Mouse (Mus musculus): ENCODE measurements around the gene Mphosph9. TPM values are rescaled to one million over a fixed set of nuclear protein-coding genes. Genes with fewer than 3 reads are reported as not detected.

Mphosph9 gene
- polyA plus RNA-seq, 1 experiment from 2014 or later, result 17.0 TPM

- no peaks in the 10 kb centered on the region for H3K36me3 ChIP-seq
- no peak overlapping the region for H3K4me2 ChIP-seq (replicated peaks)
- H3K9me3 ChIP-seq, result no peaks in the 10 kb centered on the region
- no peak overlapping the region for H3K4me3 ChIP-seq
- WGBS, result 74% methylated on average over 8 of the region's 8 CpGs
- no peak overlapping the region for H3K27ac ChIP-seq
- no peak for ATAC-seq (ENCODE audit: insufficient number of reproducible peaks, insufficient read depth, low FRiP score, low TSS enrichment)
- peaks cover 15% of the 10 kb centered on the region; the same call in 1 of the 2 replicates for H3K4me1 ChIP-seq
- no peak overlapping the region for H3K9ac ChIP-seq
- no peaks in the 10 kb centered on the region for H3K27me3 ChIP-seq
Observed at GRCm38 (mm10) chr5:124233144-124233465, 94.7 kb downstream of the Mphosph9 start.

- H3K4me3 ChIP-seq, result no peak overlapping the region
- 61% methylated on average over 18 of the region's 18 CpGs for WGBS
- peaks cover 15% of the 10 kb centered on the region; the same call in 1 of the 2 replicates for H3K4me1 ChIP-seq
- no peaks in the 10 kb centered on the region for H3K9me3 ChIP-seq
- no peaks in the 10 kb centered on the region for H3K36me3 ChIP-seq
- ATAC-seq (ENCODE audit: insufficient number of reproducible peaks, insufficient read depth, low FRiP score, low TSS enrichment), result no peak
- no peak overlapping the region for H3K4me2 ChIP-seq (replicated peaks)
- no peaks in the 10 kb centered on the region for H3K27me3 ChIP-seq
- no peak overlapping the region for H3K9ac ChIP-seq
- H3K27ac ChIP-seq, result no peak overlapping the region
Observed at GRCm38 (mm10) chr5:124232360-124233143, 95.2 kb downstream of the Mphosph9 start.

DNA sequence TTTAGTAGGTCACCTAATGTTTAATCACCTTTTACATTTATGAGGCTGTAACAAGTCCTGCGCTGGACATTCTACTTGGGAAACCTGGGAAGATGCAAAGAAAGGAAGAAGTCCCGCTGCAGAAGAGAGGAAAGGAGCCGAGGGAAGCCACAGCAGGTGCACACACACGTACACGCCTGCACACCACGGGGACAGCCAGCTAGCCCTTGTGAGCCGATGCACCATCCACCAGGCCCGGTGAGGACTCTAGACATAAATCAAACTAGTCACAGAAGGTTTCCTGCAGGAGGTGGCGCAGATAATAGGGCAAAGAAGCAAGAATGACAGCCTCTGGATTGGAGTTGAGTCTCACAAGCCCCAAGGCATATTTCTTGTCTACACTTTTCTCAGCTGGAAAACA, 97.3 kb downstream of the Mphosph9 start:
- Histone ChIP-seq H3K27ac (no peak overlapping the region), H3K4me2 (replicated peaks) (no peak overlapping the region), H3K36me3 (no peaks in the 10 kb centered on the region), H3K27me3 (no peaks in the 10 kb centered on the region), H3K9me3 (no peaks in the 10 kb centered on the region), H3K9ac (no peak overlapping the region), H3K4me3 (no peak overlapping the region), H3K4me1 (peaks cover 29% of the 10 kb centered on the region)
- 79% methylated on average over 9 of the region's 9 CpGs for WGBS
- ATAC-seq (ENCODE audit: insufficient number of reproducible peaks, insufficient read depth, low FRiP score, low TSS enrichment), result no peak

- Histone ChIP-seq H3K4me2 (replicated peaks) (no peak overlapping the region), H3K27ac (no peak overlapping the region), H3K4me1 (peaks cover 15% of the 10 kb centered on the region), H3K36me3 (no peaks in the 10 kb centered on the region), H3K9ac (no peak overlapping the region), H3K4me3 (no peak overlapping the region), H3K9me3 (no peaks in the 10 kb centered on the region), H3K27me3 (no peaks in the 10 kb centered on the region)
- 32% methylated on average over 6 of the region's 6 CpGs for WGBS
- ATAC-seq (ENCODE audit: insufficient number of reproducible peaks, insufficient read depth, low FRiP score, low TSS enrichment), result no peak
Observed at GRCm38 (mm10) chr5:124227193-124227592, 100.6 kb downstream of the Mphosph9 start.

DNA sequence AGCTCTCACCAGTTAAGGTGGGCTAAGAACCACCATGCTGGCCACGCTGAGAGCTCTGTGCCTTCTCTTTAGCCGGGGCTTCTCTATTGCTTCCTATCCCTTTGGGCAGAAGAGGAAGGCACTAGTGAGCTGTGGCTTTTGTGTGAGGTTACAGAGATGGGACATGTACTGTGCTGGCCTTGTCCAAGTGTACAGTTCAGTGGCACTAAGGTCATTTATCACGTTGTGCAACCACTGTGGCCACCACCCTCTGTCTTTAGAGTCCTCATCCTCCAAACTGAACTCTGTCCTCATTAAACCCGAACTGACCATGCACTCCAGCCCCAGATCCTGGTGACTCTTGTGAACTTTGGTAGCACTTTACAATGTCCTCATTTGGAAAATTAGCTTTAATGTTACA, 101.3 kb downstream of the Mphosph9 start:
- WGBS, result 78% methylated on average over 4 of the region's 4 CpGs
- H3K27me3 ChIP-seq, result no peaks in the 10 kb centered on the region
- peaks cover 18% of the 10 kb centered on the region for H3K4me1 ChIP-seq
- no peak for ATAC-seq (ENCODE audit: insufficient number of reproducible peaks, insufficient read depth, low FRiP score, low TSS enrichment)
- no peaks in the 10 kb centered on the region for H3K36me3 ChIP-seq
- no peak overlapping the region for H3K4me2 ChIP-seq (replicated peaks)
- H3K9me3 ChIP-seq, result no peaks in the 10 kb centered on the region
- H3K27ac ChIP-seq, result no peak overlapping the region
- H3K9ac ChIP-seq, result no peak overlapping the region
- H3K4me3 ChIP-seq, result no peak overlapping the region

DNA sequence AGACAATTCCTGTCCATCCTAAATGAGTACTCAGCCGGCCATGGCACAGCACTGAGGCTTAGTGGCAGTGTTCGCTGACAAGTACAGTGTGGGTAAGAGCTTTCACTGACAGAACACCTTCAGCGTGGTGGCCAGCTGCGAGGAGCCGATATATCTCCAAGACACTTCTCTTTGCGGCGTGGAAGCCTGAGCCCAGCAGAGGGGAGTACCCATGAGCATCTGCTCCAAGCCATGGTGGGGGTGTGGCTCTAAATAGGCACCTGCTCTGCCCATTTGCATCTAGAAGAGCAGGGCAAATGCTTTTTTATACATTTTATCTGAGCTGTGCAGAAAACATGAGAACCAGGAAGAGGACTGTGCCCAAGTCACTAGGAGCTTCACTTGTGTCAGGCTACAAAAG, 101.9 kb downstream of the Mphosph9 start:
- WGBS, result 90% methylated on average over 7 of the region's 7 CpGs
- no peak for ATAC-seq (ENCODE audit: insufficient number of reproducible peaks, insufficient read depth, low FRiP score, low TSS enrichment)
- Histone ChIP-seq H3K4me2 (replicated peaks) (no peak overlapping the region), H3K36me3 (no peaks in the 10 kb centered on the region), H3K9ac (no peak overlapping the region), H3K27ac (no peak overlapping the region), H3K4me1 (peaks cover 21% of the 10 kb centered on the region), H3K9me3 (no peaks in the 10 kb centered on the region), H3K27me3 (no peaks in the 10 kb centered on the region), H3K4me3 (no peak overlapping the region)

GRCm38 (mm10) chr5:124224321-124225092, 103.3 kb downstream of the Mphosph9 start:
- no peak for ATAC-seq (ENCODE audit: insufficient number of reproducible peaks, insufficient read depth, low FRiP score, low TSS enrichment)
- no peaks in the 10 kb centered on the region for H3K36me3 ChIP-seq
- 64% methylated on average over 16 of the region's 16 CpGs for WGBS
- no peaks in the 10 kb centered on the region for H3K9me3 ChIP-seq
- no peak overlapping the region for H3K4me3 ChIP-seq
- H3K4me2 ChIP-seq (replicated peaks), result no peak overlapping the region
- H3K27me3 ChIP-seq, result no peaks in the 10 kb centered on the region
- H3K9ac ChIP-seq, result no peak overlapping the region
- H3K4me1 ChIP-seq, result peaks cover 21% of the 10 kb centered on the region
- no peak overlapping the region for H3K27ac ChIP-seq

GRCm38 (mm10) chr5:124223574-124223973, 104.2 kb downstream of the Mphosph9 start:
- H3K27ac ChIP-seq, result no peak overlapping the region
- peaks cover 21% of the 10 kb centered on the region for H3K4me1 ChIP-seq
- H3K9ac ChIP-seq, result no peak overlapping the region
- H3K36me3 ChIP-seq, result no peaks in the 10 kb centered on the region
- no peaks in the 10 kb centered on the region for H3K9me3 ChIP-seq
- no peak overlapping the region for H3K4me2 ChIP-seq (replicated peaks)
- H3K27me3 ChIP-seq, result no peaks in the 10 kb centered on the region
- no peak for ATAC-seq (ENCODE audit: insufficient number of reproducible peaks, insufficient read depth, low FRiP score, low TSS enrichment)
- WGBS, result 91% methylated on average over 8 of the region's 8 CpGs
- no peak overlapping the region for H3K4me3 ChIP-seq

DNA sequence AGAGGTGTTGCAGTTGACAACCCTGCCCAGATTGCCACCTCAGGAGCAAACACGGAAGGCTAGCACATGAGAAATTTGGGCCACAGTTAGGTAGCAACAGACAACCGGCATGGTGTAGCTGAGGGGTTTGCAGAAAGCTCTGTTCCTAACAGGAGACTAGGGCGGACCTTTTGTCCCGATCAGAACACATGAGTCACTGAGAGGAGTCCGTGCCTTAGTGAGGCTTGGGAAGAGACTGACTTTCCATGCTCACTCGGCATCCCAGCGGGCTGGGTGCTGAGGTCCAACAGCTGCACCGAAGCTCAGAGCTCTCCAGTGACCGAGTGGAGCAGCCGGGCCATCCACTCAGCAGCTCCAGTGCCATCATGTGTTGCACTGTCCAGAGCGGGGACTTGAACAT, 105.1 kb downstream of the Mphosph9 start:
- H3K4me1 ChIP-seq, result peaks cover 21% of the 10 kb centered on the region
- no peaks in the 10 kb centered on the region for H3K9me3 ChIP-seq
- WGBS, result 86% methylated on average over 11 of the region's 11 CpGs
- no peak for ATAC-seq (ENCODE audit: insufficient number of reproducible peaks, insufficient read depth, low FRiP score, low TSS enrichment)
- no peak overlapping the region for H3K4me3 ChIP-seq
- H3K4me2 ChIP-seq (replicated peaks), result no peak overlapping the region
- H3K9ac ChIP-seq, result no peak overlapping the region
- H3K36me3 ChIP-seq, result no peaks in the 10 kb centered on the region
- no peaks in the 10 kb centered on the region for H3K27me3 ChIP-seq
- H3K27ac ChIP-seq, result no peak overlapping the region

- no peak for ATAC-seq (ENCODE audit: insufficient number of reproducible peaks, insufficient read depth, low FRiP score, low TSS enrichment)
- 79% methylated on average over 7 of the region's 7 CpGs for WGBS
Observed at GRCm38 (mm10) chr5:124221736-124222040, 106.1 kb downstream of the Mphosph9 start.

DNA sequence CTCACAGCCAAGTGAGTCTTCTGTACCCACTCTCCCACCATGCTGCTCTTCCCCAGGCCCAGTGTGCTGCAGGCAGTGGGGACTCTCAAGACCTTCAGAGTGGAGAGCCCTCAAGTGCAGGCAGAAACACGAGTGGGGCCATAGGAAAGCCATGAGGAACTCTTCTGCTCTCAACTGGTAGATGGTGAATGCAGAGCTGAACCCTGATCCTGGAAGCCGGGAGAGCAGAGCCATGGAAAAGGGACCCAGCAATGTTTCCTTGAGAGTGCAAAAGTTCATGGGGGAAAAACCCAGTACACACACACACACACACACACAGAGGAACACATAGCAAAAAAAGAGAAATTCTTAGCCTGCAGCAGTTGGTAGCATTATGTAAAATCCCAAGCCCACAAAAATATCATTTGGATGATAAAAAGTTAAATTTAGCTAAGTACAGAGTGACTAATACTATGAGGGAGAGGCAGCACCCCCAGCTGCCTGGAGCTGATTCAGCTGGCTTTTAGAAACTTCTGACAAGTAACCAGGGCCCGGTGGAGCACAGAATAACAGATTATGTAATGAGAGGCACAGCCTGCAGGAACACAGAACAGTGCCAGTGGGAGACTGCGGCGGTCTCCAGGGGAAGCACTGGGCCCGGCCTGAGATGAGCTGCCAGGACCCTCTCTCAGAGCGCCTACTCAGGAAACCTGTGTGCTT, 106.6 kb downstream of the Mphosph9 start:
- ATAC-seq (ENCODE audit: insufficient number of reproducible peaks, insufficient read depth, low FRiP score, low TSS enrichment), result no peak
- Histone ChIP-seq H3K9ac (no peak overlapping the region), H3K36me3 (no peaks in the 10 kb centered on the region), H3K4me2 (replicated peaks) (no peak overlapping the region), H3K4me1 (peaks cover 7% of the 10 kb centered on the region; the same call in 1 of the 2 replicates), H3K9me3 (no peaks in the 10 kb centered on the region), H3K27ac (no peak overlapping the region), H3K4me3 (no peak overlapping the region), H3K27me3 (no peaks in the 10 kb centered on the region)
- 80% methylated on average over 7 of the region's 7 CpGs for WGBS

More at GRCm38 (mm10) chr5:124221736-124222040, 106.1 kb downstream of the Mphosph9 start:
- Histone ChIP-seq H3K9me3 (no peaks in the 10 kb centered on the region), H3K27me3 (no peaks in the 10 kb centered on the region), H3K4me1 (peaks cover 12% of the 10 kb centered on the region), H3K4me2 (replicated peaks) (no peak overlapping the region), H3K36me3 (no peaks in the 10 kb centered on the region), H3K27ac (no peak overlapping the region), H3K4me3 (no peak overlapping the region), H3K9ac (no peak overlapping the region)

- ATAC-seq (ENCODE audit: insufficient number of reproducible peaks, insufficient read depth, low FRiP score, low TSS enrichment), result no peak
- Histone ChIP-seq H3K36me3 (no peaks in the 10 kb centered on the region), H3K4me3 (no peak overlapping the region), H3K27me3 (no peaks in the 10 kb centered on the region), H3K27ac (no peak overlapping the region), H3K4me1 (peaks cover 7% of the 10 kb centered on the region; the same call in 1 of the 2 replicates), H3K4me2 (replicated peaks) (no peak overlapping the region), H3K9me3 (no peaks in the 10 kb centered on the region), H3K9ac (no peak overlapping the region)
- 89% methylated on average over 5 of the region's 5 CpGs for WGBS
Observed at GRCm38 (mm10) chr5:124220551-124220950, 107.2 kb downstream of the Mphosph9 start.
